Mouse (Mus musculus) CH12.LX (cell line): ENCODE measurements at regions not wholly inside any gene's neighbourhood (a gene's known extent, or its start where the extent isn't known, plus 50 kb on each side); places are given as distances from the start of the nearest gene placed in this dataset.

Experiments used
- DNase-seq: peaks from one replicate; pipeline ENCODE4 v3.0.0-alpha.2; 2013; ENCODE audit errors: extremely low read depth
- H3K27ac ChIP-seq: 2 replicates; pipeline ENCODE4 v1.5.1; 2012; ENCODE audit warnings: low read depth, mild to moderate bottlenecking, control low read depth, moderate library complexity; ENCODE audit not compliant: insufficient read depth
- H3K27me3 ChIP-seq: replicated peaks from 2 replicates; pipeline ENCODE3; 2012; ENCODE audit warnings: inconsistent platforms
- H3K36me3 ChIP-seq, 2 experiments: replicated peaks in 1 of 2; 2 replicates each; pipeline versions ENCODE3 to v1.6.1; 2012; ENCODE audit warnings: inconsistent platforms in 1 of 2, low read length in 1 of 2, mild to moderate bottlenecking in 1 of 2, mixed read lengths in 1 of 2, moderate library complexity in 1 of 2; ENCODE audit not compliant: control insufficient read depth in 1 of 2, insufficient read depth in 1 of 2
- H3K4me1 ChIP-seq, 2 experiments: 2 replicates each; pipeline ENCODE4 v1.6.1; 2012; ENCODE audit warnings: inconsistent platforms in 1 of 2, moderate library complexity in 1 of 2; ENCODE audit not compliant: insufficient read depth in 2 of 2, control insufficient read depth in 1 of 2
- H3K4me2 ChIP-seq: 2 replicates; pipeline ENCODE4 v1.6.1; 2012; ENCODE audit warnings: low read depth, mild to moderate bottlenecking, control low read depth; ENCODE audit not compliant: poor library complexity, insufficient read depth, severe bottlenecking
- H3K4me3 ChIP-seq, 3 experiments: fragments of 150-350 bp in 1 of 3; sonication (generic) in 1 of 3; replicated peaks in 1 of 3; 2 replicates each; pipeline versions ENCODE3 to v1.5.1; 2011 to 2012; ENCODE audit warnings: low read depth in 2 of 3, low read length in 2 of 3, mild to moderate bottlenecking in 2 of 3, moderate library complexity in 2 of 3, control low read depth in 1 of 3, improper control_type of control experiment in 1 of 3, inconsistent platforms in 1 of 3, mixed read lengths in 1 of 3; ENCODE audit not compliant: poor library complexity in 1 of 3
- H3K79me2 ChIP-seq: replicated peaks from 2 replicates; pipeline ENCODE4 v1.6.1; 2012; ENCODE audit warnings: mild to moderate bottlenecking, moderate library complexity; ENCODE audit not compliant: control insufficient read depth, poor library complexity, insufficient read depth, severe bottlenecking; ENCODE audit errors: extremely low read depth
- H3K9ac ChIP-seq: 2 replicates; pipeline ENCODE4 v1.6.1; 2012; ENCODE audit warnings: low read depth, mild to moderate bottlenecking, control low read depth, moderate library complexity; ENCODE audit not compliant: insufficient read depth
- H3K9me3 ChIP-seq: replicated peaks from 2 replicates; pipeline ENCODE3; 2012; ENCODE audit warnings: low read length, inconsistent platforms, mixed read lengths
- CHD1 ChIP-seq: IDR thresholded peaks from 2 replicates; pipeline ENCODE4 v1.6.1; 2012; ENCODE audit warnings: low read depth, low read length, improper control_type of control experiment, inconsistent platforms
- CHD2 ChIP-seq: IDR thresholded peaks from 2 replicates; pipeline ENCODE4 v1.6.1; 2011; ENCODE audit warnings: low read length, improper control_type of control experiment
- CTCF ChIP-seq, 2 experiments: IDR thresholded peaks in 1 of 2; conservative IDR thresholded peaks in 1 of 2; 2 replicates each; pipeline ENCODE4 v1.5.1; 2011 to 2012; ENCODE audit warnings: low read depth in 2 of 2, low read length in 2 of 2, improper control_type of control experiment in 1 of 2, inconsistent platforms in 1 of 2, mild to moderate bottlenecking in 1 of 2, moderate library complexity in 1 of 2
- EP300 ChIP-seq: IDR thresholded peaks from 2 replicates; pipeline ENCODE4 v1.6.1; 2011; ENCODE audit warnings: low read length, improper control_type of control experiment
- ETS1 ChIP-seq: conservative IDR thresholded peaks from 2 replicates; pipeline ENCODE4 v1.6.1; 2012; ENCODE audit warnings: low read depth, mild to moderate bottlenecking, inconsistent platforms, low read length, improper control_type of control experiment, moderate library complexity
- GABPA ChIP-seq: IDR thresholded peaks from 2 replicates; pipeline ENCODE4 v1.6.1; 2012; ENCODE audit warnings: low read depth, low read length, improper control_type of control experiment, inconsistent platforms; ENCODE audit not compliant: insufficient replicate concordance
- IRF4 ChIP-seq: IDR thresholded peaks from 2 replicates; pipeline ENCODE4 v1.6.1; 2014; ENCODE audit warnings: low read depth, mild to moderate bottlenecking, inconsistent platforms, low read length, improper control_type of control experiment
- MAFK ChIP-seq: IDR thresholded peaks from 2 replicates; pipeline ENCODE4 v1.6.1; 2011; ENCODE audit warnings: low read length, improper control_type of control experiment; ENCODE audit not compliant: insufficient replicate concordance
- MAX ChIP-seq: IDR thresholded peaks from 2 replicates; pipeline ENCODE4 v1.6.1; 2011; ENCODE audit warnings: low read length, improper control_type of control experiment
- MEF2A ChIP-seq: IDR thresholded peaks from 2 replicates; pipeline ENCODE4 v1.6.1; 2014; ENCODE audit warnings: low read depth, mild to moderate bottlenecking, inconsistent platforms, low read length, improper control_type of control experiment, borderline replicate concordance
- MYC ChIP-seq: IDR thresholded peaks from 2 replicates; pipeline ENCODE4 v1.6.1; 2011; ENCODE audit warnings: low read depth, mild to moderate bottlenecking, improper control_type of control experiment, low read length
- NELFE ChIP-seq: IDR thresholded peaks from 2 replicates; pipeline ENCODE4 v1.6.1; 2011; ENCODE audit warnings: low read depth, low read length, improper control_type of control experiment
- NRF1 ChIP-seq: IDR thresholded peaks from 2 replicates; pipeline ENCODE4 v1.6.1; 2014; ENCODE audit warnings: low read depth, mild to moderate bottlenecking, inconsistent platforms, low read length, improper control_type of control experiment, moderate library complexity
- POLR2AphosphoS2 ChIP-seq: IDR thresholded peaks from 2 replicates; pipeline ENCODE4 v1.6.1; 2011; ENCODE audit warnings: low read depth, low read length, improper control_type of control experiment
- RCOR1 ChIP-seq: conservative IDR thresholded peaks from 2 replicates; pipeline ENCODE4 v1.6.1; 2012; ENCODE audit warnings: low read depth, mild to moderate bottlenecking, inconsistent platforms, low read length, improper control_type of control experiment
- SIN3A ChIP-seq: IDR thresholded peaks from 2 replicates; pipeline ENCODE4 v1.6.1; 2012; ENCODE audit warnings: low read length, improper control_type of control experiment, inconsistent platforms
- TBP ChIP-seq: conservative IDR thresholded peaks from 2 replicates; pipeline ENCODE4 v1.6.1; 2011; ENCODE audit warnings: low read depth, low read length, improper control_type of control experiment
- TCF12 ChIP-seq: IDR thresholded peaks from 2 replicates; pipeline ENCODE4 v1.6.1; 2014; ENCODE audit warnings: low read depth, mild to moderate bottlenecking, inconsistent platforms, low read length, improper control_type of control experiment
- USF1 ChIP-seq: IDR thresholded peaks from 2 replicates; pipeline ENCODE4 v1.6.1; 2014; ENCODE audit warnings: low read depth, mild to moderate bottlenecking, inconsistent platforms, low read length, improper control_type of control experiment
- ZKSCAN1 ChIP-seq: IDR thresholded peaks from 2 replicates; pipeline ENCODE4 v1.6.1; 2012; ENCODE audit warnings: low read depth, inconsistent platforms, low read length, improper control_type of control experiment, borderline replicate concordance
- ZMIZ1 ChIP-seq: IDR thresholded peaks from 2 replicates; pipeline ENCODE4 v1.6.1; 2012; ENCODE audit warnings: low read depth, mild to moderate bottlenecking, inconsistent platforms, low read length, improper control_type of control experiment
- ZNF384 ChIP-seq: IDR thresholded peaks from 2 replicates; pipeline ENCODE4 v1.6.1; 2012; ENCODE audit warnings: low read depth, low read length, improper control_type of control experiment, inconsistent platforms
- dilution Hi-C: fragments of 300-500 bp; cut with MboI; formaldehyde crosslinking; loops from 2 replicates; pipeline ENCODE4 v1.14.3; 2020; ENCODE audit warnings: low sequenced_read_pairs; ENCODE audit not compliant: extremely low pct_unique_long_range_greater_than_20kb, extremely low pct_ligation_motif_present
- in situ Hi-C: fragments of 300-500 bp; cut with MboI; formaldehyde crosslinking; loops from 3 replicates; pipeline ENCODE4 v1.14.3; 2019; ENCODE audit warnings: low sequenced_read_pairs, low pct_ligation_motif_present, low pct_unique_long_range_greater_than_20kb, mixed read lengths

DNA sequence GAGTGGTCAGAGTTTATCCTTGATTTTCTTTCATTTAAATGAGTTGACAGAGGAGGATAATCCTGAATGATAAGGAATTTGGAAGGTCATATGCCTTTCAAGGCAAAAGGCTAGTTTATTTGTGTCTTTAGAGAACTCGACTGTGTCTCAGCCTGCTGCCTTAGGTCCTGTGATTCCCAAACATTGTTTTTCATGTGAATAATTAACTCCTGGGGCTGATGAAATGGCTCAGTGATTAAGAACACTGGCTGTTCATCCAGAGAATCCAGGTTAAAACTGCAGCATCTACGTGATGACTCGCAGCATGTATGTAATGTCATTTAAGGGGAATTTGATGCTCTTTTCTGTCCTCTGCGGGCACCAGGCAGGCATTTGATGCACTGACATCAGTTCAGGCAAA lies 1004.2 kb downstream of the Adgrl3 start:
- no peak for TF ChIP-seq MAX
- no peak for TF ChIP-seq MYC
- TF ChIP-seq NELFE: no peak
- TF ChIP-seq GABPA: no peak
- no peak for TF ChIP-seq TCF12
- TF ChIP-seq NRF1: no peak
- TF ChIP-seq USF1: no peak
- TF ChIP-seq IRF4: no peak
- TF ChIP-seq RCOR1: no peak
- no peak for TF ChIP-seq TBP
- TF ChIP-seq POLR2AphosphoS2: no peak
- TF ChIP-seq EP300: no peak
- TF ChIP-seq CHD2: no peak
- Histone ChIP-seq H3K36me3 (no peaks in the 10 kb centered on the region), H3K9me3 (no peaks in the 10 kb centered on the region), H3K9ac (no peak overlapping the region), H3K27me3 (no peaks in the 10 kb centered on the region), H3K4me2 (no peak overlapping the region), H3K27ac (no peak overlapping the region), H3K4me3 (no peak overlapping the region), H3K4me1 (no peaks in the 10 kb centered on the region), H3K79me2 (no peaks in the 10 kb centered on the region)
- in situ Hi-C loops (no loop called here), dilution Hi-C loops (no loop called here)
- DNase-seq: no peak

DNA sequence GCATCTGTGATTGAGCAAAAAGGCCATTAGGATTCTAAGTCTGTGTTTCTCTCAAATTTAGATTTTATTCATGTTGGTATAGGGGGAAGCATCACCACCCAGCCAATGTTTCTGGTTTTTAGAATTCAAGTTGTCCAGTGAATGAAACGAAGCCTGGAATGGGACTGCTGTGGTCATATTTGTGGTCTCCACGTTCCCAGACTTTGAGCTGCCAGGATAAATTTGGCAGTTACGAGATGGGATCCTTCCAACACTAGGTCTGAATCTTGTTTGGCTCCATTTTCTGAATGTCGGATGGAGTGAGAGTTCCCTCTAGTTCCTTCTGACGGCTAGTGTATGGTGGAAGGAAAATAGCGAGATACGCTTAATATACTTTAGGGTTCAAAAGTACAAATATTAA lies 1014.8 kb downstream of the Adgrl3 start:
- Histone ChIP-seq H3K27me3 (no peaks in the 10 kb centered on the region), H3K27ac (no peak overlapping the region), H3K9ac (no peak overlapping the region), H3K4me2 (no peak overlapping the region), H3K79me2 (no peaks in the 10 kb centered on the region), H3K9me3 (no peaks in the 10 kb centered on the region), H3K4me3 (no peak overlapping the region), H3K36me3 (no peaks in the 10 kb centered on the region), H3K4me1 (no peaks in the 10 kb centered on the region)
- in situ Hi-C loops: no loop called here
- no peak for DNase-seq
- dilution Hi-C loops: no loop called here
- no peak for TF ChIP-seq MEF2A
- TF ChIP-seq ZNF384: no peak
- TF ChIP-seq MAFK: no peak
- TF ChIP-seq SIN3A: no peak
- TF ChIP-seq TBP: no peak
- no peak for TF ChIP-seq ETS1
- TF ChIP-seq EP300: no peak
- TF ChIP-seq CTCF (conservative IDR thresholded peaks at IDR 0.05 in 1 of 2, IDR thresholded peaks at IDR 0.05 in 1 of 2; ENCODE audit: low read depth in 2 of 2, low read length in 2 of 2): no peak
- no peak for TF ChIP-seq NELFE
- no peak for TF ChIP-seq ZKSCAN1
- TF ChIP-seq ZMIZ1: no peak
- TF ChIP-seq CHD1: no peak
- no peak for TF ChIP-seq POLR2AphosphoS2
- TF ChIP-seq TCF12: no peak
